Mouse (Mus musculus) kidney, postnatal 25 days (tissue): ENCODE data around the gene Gm48552.

Experiments
- DNase-seq, 2 experiments: peaks; one replicate each; pipeline ENCODE4 v3.0.0; 2021; ENCODE audit warnings: mixed read lengths in 2 of 2

The Gm48552 gene

DNA sequence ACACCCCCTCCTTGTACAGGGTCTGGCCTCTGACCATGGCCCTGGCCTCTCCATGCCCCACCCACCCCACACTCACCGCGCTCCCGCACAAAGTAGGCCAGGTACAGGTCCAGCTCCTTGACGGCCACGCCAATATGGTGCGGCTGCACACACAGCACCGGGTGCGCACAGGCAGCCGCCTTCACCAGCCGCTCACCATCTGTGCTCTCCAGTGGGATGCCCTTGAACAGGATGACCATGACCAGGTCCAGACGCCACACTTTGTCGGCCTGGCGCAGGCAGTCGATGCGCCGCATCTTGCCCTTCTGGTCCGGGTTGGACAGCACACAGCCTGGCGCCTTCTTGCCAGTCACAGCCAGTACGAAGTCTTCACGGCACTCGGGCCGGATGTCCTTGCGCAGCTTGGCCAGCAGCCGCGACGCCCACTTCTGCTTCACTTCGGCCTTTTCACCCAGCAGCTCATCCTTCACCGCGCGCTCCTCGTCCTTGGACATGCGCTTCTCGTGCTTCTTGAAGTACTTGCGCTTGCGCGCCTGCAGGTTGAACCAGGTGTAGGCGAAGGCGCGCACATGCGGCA is 31.5 kb downstream of the Gm48552 start:
- peak; percentile 3 to 61 for DNase-seq

DNA sequence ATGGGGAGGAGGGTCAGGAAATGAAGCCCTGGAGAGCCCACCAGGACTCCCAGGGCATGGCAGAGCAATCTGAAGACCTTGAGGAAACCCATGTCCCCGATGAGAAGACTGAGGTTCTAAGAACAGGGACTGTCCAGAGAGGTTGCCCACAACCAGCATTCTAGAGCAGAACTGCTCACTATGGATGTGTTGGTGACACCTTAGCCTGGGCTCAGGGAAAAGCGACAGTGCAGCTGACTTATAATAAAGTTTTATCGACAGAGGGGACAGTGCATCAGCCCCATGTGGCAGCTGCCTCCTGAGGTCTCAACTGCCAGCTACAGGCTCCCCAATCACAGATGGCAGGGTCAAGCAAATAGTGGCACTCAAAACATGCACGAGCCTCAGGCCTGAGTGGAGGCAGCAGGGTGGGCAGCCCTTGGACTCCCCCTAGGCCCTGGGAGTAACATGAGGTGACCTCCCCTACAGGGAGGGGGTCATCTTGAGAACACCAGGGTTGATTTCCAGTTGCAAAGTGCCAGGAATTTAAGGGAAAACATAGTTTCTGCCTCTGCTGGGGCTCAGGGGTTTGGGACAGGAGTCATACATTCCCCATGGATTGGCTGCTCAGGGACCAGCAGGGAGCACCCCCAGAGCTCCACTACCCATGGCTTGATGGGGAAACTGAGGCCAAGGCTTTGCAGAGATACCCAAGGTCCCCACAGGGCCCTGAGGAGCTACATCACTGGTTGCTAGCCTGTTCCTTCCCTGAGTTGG is 32.4 kb downstream of the Gm48552 start:
- DNase-seq: peak in 1 of 2 experiments; percentile 1

DNA sequence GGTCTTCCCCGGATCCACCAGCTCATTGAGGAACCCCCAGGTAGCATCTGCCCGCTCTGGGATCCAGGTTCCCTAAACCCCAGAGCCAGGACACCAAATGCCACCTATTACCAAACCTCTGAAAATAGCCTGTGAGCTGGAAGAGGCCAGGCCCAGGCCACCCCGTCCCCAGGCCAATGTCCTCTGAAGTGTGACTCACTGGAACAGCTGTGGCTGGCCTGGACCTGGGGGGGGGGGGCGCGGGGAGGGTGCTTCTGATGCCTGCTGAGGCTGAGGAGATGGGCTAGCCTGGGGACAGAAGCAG is 32.9 kb downstream of the Gm48552 start:
- peak; percentile 2 to 52 for DNase-seq

DNA sequence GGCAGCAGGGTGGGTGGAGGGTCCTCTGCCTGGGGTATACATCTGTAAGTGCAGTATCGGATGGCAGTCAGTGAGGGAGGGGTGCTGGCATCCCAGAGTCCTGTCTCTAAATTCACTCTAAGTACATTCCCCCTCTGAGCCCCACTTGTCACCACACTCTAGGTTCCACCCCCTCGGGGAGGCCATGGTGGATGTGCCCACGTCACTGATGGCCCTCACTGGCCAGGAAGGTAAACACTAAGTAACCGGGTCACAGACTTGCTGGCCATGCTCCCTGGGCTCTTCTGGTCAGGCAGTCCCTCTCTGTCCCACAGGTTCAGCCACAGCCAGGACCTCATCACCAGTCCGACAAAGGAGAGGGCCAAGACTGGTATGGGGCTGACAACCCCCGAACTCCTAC is 33.4 kb downstream of the Gm48552 start:
- DNase-seq: peak; percentile 2 to 55

DNA sequence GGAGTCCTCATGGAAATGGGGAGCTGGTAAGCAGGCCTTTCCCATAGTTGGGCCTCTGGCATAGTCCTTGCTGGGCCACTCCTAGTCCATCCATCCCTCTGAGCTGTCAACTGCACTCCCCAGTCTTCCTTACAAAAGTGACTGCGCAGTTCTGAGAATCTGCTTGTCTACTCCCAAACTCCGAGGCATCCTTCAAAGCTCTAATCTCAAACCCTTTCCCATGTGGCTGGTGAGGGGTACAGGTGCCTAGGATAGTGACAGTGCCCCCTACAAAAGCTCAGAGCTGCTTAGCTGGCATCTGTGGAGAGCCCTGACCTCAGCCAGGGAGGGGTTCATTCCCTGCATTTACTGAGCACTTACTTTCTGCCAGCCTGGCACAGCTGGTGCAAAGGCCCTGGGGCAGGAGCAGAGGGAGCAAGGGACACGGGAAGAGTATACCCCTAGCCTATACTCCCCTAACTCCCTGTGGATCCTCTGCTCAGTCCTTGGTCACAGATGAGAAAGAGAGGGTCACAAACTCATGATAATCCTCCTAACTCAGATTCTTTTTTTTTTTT is 33.9 kb downstream of the Gm48552 start:
- DNase-seq: peak in 1 of 2 experiments; percentile 1

DNA sequence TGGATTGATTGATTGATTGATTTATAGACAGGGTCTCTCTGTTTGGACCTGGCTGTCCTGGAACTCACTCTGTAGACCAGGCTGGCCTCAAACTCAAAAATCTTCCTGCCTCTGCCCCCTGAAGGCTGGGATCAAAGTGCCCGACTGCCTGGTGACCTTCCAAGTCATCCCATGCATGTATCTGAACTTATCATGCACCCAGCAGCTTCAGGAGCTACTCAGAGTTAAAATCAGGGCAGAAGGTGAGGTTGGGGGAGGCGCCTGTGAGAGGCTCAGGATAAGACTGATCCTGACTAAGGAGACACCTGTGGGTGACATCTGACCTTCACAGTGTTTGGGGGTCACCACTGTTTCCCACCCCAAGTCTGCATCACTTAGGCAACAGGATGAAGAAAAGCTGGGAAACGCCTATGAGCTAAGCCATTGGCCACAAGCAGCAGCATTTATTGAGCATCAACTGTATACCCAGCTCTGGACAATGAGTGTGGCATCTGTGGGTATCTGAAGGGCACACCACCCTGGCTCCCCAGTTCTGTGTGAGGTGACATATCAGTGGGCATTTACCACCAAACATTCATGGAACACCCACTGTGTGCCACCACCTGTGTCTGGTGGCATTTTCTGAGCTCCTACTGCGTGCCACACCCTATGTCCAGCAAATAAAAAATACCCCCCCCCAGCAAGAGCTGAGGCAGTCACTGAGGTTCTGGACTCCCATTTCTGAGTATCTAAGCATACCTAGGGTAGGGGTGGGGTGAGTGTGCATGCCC is 34.9 kb downstream of the Gm48552 start:
- peak; percentile 1 to 43 for DNase-seq

DNA sequence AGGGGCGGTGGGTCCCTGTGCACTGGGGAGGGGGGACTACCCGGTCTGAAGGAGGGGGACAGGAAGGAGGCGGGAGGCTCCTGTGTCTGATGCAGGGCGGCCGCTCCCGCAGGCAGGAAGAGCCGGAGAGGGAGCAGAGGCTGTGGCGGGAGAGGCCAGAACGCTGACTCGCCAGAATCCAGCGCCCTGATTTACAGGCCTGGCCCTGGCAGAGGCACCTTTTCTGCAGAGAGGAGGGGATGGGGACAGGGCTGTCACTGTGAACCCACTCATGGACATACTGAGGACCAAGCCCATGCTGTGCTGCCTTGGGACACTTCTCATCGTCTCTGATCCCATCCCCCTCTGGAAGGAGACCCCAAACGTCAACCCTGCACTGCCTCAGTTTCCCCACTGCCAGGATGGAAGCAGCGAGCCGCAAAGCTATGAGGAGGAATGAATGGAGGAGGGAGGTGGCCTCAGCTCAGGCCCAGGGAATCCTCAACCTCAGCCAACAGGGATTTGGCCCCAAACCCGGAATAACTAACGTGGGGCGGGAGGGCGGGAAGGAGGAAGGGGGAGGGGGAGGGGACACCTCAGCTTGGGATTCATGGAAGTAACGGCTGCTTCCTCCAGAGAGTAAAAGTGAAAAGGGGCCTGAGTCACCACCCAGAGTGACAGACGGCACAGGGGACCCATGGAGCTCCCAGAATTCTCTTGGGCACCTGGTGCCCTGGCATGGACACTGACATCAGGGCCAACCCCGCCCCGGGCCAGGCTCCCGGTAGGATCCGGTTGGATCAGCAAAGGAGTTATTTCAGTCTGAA is 35.6 kb downstream of the Gm48552 start:
- peak; percentile 81 to 93 for DNase-seq

DNA sequence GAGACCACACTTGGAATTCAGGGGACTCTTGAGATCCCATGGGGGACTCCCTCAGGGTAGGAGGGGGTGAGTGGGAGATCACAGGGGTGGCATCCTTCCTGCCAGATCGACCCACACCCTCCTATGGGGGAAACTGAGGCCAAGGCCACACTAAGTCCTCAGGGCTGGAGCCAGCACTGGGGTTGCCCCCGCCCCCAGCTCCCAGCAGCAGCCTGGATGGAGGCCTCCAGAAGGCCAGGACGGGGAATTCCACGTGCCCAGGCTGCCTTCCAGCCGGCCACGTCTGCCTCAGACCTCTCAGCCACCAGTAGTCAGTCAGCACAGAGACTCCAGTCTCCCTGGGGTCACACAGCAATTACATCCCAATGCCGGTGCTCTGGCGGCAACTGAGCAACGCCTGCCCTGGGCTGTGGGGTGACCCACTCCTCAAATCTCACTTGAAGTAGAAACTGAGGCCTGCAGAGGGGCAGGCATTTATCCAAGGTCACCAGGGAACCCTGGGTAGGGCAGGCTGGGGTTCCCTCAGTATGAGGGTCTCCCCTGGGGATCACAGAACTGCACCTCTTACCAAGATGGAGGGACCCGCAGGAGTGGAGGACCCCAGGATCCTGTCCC is 36.5 kb downstream of the Gm48552 start:
- DNase-seq: peak; percentile 50 to 85

DNA sequence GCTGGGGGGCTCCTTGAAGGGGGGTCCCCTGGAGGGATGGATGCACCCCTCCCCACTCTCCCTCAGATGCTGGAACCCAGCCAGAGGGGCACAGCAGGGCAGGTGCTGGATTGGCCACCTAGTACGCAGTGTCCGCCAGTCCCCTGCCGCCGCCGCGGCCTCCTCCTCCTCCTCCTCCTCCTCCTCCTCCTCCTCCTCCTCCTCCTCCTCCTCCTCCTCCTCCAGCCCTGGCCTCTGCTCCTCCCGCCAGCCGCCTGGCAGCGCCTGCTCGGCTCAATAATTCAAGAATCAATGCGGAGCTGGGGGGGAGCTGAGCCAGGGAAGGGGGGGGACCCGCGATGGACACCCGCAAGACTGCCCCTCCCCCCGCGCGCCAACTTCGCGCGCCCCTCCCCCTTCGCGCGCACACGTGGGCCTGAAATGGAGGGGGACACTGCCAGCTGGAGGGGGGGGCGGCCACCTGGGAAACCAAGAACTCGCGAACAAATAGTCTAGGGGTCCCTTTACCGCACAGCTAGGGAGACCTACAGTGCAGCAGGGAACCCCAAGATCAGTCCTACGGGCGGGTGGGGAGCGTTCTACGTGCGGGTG is 37.4 kb downstream of the Gm48552 start:
- DNase-seq: peak; percentile 37 to 69

DNA sequence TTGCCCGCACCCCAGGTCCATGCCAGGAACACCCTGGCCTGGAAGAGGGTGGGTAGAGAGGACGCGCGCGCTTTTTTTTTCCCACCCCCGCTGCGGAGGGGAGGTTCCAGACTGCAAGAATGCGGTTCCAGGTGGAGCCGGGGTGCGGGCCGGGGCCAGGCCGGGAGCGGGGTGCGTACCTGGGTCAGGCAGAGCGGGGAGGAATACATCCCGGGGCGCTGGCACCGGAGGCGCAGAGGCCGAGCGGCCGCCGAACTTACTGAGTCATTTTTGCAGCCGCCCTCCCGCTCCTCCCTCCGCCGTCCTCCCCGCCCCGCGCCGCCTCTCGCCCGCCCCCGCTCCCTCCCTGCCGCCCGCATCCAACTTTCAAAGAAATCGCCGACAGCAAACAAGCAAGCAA is 38.1 kb downstream of the Gm48552 start:
- peak; percentile 83 to 90 for DNase-seq

DNA sequence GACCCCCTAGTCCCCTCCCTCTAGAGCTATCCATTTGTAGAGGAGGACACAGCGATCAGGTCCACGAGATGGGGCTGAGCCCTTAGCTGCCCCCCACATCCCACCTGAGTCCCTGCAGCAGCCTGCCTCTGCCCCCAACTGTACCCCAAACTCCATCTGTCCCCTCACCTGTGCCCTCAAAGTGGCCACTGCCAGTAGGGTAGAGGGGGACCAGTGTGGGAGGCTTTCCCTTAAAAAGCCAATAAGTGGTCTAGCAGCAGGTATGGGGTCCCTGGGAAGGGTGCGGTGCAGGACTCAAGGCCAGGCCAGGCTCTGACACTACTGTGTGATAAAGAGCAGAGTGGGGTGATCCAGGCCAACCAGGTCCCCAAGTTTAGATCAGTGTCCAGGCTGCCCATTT is 38.5 kb downstream of the Gm48552 start:
- no peak for DNase-seq

DNA sequence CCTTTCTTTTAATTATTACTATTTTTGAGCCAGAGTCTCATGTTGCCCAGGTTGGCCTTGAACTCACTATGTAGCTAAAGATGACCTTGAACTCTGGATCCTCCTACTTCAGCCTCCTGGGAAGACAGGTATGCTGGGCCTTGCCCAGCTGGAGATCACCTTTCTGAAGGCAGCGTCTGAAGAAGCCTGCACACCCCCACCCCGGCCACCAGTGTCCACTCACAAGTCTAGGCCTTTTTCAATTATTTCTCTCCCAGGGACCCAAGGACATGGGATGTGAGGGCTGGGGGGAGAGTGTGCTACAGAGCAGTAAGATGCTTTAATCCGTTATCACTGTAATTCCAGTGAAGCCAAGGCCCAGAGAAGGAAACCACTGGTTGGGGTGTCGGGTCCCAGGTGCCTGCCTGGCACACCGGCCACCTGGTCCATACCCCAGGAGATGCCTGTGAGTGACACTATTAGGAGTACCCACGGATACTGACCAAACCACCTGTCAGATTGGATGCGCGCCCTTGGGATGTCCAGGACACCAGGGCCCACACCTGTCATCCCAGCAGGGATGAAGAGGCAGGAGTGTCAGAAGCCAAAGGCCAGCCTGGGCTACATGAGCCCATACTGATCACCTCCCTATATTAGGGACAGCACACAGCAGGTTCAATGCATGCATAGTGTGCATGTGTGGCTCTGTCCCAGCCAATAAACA is 39.1 kb downstream of the Gm48552 start:
- DNase-seq: peak in 1 of 2 experiments; percentile 44

DNA sequence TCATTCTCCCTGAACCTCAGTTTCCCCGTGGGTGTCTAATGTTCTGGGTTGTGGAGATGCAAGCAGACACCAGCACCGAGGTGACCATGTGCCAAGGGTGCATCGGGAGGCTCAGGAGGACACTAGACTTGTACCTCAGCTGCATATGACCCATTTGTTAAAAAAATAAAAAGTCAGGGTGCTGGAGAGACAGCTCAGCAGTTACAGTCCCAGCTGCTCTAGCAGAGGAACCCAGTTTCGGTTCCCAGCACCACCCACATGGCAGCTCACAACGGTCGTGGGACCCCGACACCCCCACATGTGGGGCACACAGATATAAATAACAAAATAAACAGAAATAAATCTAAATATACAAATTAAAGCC is 39.7 kb downstream of the Gm48552 start:
- no peak for DNase-seq

DNA sequence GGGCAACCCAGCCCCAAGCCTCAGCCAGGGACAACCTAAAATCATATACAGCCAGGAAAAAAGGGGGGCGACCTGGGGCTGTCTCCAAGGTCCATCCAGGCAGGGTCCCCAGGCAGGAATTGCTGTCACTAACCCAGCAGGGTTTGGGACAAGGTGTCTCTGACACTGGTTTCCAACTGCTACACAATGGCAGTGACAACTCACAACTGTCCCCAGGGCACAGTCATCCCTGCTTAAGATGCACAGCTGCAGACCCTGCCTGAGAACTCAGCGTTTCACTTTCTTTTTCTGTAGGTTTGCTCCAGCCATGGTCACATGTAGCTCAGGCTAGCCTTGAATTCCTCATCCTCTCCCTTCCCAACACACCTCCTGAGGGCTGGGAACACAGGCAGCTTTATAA is 40.3 kb downstream of the Gm48552 start:
- DNase-seq: peak in 1 of 2 experiments; percentile 4

DNA sequence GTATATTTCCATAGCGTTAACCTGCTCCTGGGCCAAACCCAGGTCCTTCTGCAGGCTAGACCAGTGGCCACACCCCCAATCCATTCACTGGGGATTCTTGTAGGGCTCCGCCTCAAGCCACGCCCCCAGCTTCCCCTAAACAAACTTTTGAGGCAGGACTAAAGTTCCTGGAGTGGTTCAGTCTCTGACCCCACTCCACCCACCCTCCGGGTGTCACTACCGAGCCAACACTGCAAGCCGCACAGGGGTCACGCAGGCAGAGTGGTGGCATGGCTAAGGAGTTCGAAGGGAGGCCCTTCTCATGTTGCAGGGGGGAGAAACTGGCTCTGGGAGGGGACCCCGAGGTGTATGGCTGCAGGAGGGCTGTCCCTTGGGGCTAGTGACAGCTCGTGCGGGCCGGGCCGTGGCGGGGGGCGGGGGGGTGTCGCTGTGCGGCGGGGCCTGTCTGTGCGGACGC is 40.8 kb downstream of the Gm48552 start:
- DNase-seq: peak; percentile 97

DNA sequence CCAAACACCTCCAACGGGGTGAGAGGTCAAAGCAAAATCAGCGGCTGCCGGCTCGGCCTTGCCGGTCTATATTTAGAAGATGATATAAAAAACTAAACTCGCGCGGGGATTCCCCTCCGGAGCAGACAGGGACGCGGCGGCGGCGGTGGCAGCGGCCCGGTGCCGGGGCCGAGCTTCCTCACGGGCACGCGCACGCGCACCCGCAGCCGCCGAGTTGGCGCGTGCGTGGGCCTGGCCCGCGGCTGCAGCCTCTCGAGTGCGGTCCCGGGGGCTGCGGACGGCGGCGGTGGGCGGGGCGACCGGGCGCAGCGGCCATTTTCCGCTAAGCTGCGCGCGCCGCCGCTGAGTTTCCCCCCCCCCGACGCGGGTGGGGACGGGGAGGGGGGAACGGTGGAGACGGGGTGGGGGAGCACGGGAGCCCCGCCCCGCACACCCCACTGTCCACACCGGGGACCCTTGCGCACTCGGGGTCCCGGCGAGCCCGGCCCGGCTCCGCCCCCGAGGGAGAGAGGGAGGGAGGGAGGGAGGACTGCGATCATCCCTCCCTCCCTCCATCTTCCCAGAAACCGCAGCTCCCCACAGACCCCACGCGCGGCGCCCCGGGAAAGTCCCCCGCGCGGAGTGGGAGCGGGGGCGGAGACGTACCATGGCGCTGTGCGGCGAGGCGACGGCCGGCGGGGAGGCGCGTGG is 41.5 kb downstream of the Gm48552 start:
- DNase-seq: peak; percentile 81 to 92

DNA sequence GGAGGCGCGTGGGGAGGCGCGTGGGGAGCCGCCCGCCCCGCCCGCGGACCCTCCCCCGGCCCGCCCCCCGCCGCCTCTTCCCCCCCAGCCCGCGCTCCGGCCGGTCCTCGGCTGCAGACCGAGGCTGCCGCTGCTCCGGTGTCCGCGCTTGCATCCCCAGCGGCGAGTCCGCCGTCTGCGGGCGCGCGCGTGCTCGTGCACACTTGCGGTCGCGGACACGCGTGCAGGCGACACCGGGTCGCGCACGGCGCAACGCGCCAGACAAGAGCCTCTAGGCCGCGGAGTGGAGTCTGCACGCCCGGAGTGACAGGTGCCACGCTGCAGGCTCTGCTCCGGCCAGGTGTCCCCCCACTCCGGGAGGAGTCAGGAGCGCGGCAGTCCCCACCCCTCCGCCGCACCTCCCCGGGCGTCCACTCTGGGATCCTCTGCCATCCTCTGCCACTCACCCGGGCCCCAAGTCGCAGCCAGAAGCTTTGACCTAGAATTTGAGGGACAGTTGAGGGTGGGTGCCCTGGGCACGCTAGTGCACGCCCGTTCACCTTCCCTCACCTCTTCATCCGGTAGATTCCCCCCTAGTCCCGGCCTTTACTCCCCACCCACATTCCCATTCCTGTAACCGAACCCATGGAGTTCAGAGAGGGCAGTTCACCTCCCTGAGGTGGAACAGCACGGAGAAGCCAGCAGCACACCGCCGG is 42.2 kb downstream of the Gm48552 start:
- DNase-seq: peak; percentile 60 to 89

DNA sequence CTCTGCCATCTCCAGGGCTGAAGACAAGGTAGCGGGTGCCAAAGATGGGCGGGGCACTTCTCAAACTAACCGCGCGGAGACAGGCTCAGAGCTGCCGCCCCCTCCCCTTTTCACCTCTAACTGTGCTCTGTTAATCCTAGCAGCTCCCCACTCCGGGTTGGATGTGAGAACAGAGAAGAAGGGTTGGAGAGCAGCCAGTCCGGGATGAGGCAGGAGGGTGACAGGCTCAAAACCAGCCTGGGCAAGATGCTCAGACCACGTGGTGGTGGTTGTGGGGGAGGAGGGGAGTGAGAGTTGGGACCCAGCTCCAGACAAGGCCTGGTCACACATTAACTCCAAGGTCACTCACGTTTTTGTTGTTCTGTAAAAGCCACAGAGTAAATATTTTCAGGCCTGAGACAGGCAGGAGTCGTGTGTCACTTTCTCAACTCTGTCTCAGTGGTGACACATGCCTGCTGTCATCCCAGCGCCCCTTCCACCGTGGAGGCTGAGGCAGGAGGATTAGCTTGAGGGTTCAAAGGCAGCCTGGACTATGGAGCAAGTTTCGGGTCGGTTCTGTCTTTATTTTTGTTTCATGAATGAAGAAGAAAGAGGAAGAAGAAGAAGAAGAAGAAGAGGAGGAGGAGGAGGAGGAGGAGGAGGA is 42.8 kb downstream of the Gm48552 start:
- peak; percentile 90 to 95 for DNase-seq

DNA sequence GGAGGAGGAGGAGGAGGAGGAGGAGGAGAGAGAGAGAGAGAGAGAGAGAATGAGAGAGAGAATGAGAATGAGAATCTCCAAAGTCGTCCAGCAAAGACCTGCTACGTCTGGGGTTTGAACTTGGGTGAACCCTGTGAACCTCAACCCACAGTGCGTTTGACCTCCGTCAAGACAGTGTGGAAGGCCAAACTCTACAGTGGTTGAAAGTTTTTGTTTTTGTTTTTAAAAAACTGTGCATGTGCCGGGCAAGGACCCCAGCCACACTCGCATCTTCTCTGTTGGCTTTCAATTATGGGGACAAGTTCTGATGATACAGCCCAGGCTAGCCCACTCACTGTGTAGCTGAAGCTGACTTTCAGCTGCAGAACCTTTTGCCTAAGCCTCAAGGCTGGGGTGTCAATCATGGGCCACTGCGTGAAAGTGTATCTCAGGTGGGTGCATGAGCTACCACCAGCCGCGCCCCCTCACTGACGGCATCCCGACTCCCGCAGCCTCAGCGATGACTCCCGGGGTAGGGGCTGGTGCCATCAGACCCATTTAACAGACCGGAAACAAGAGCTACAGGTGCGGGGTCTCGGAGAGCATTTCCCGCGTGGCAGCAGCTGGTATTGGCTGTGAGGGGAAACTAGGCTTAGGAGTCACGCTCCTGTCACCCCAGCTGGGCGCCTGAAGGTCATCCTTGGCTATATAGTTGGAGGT is 43.5 kb downstream of the Gm48552 start:
- DNase-seq: peak; percentile 22 to 60
